Mouse (Mus musculus) layer of hippocampus, postnatal 25 days (tissue): Measurements from ENCODE around the gene Slco1a5. TPM values are rescaled to one million over a fixed set of nuclear protein-coding genes. Genes with fewer than 3 reads are reported as not detected.
"Not testable (repeated sequence)": the region's sequence is repeated elsewhere in the genome, so short reads cannot be mapped to it uniquely, and the experiment has no call there.

Experiments
- DNase-seq, 2 experiments: peaks; one replicate each; pipeline ENCODE4 v3.0.0; 2022; ENCODE audit warnings: mixed read lengths in 2 of 2, low spot score in 1 of 2; ENCODE audit errors: extremely low spot score in 1 of 2
- total RNA-seq, 2 experiments: library from RNA; stranded (reverse); gene quantifications; 2 replicates each; pipeline ENCODE4 v1.2.3; 2021

Slco1a5 gene
- total RNA-seq, 2 experiments from 2014 or later = not detected

GRCm38 (mm10) chr6:142305076-142305475 lies 17.7 kb downstream of the Slco1a5 start:
- no peak for DNase-seq

GRCm38 (mm10) chr6:142298098-142298497 lies 24.7 kb downstream of the Slco1a5 start, which contains the start of gene Iapp:
TSS of gene Iapp (plus strand) at chr6:142298423.
- DNase-seq = no peak

GRCm38 (mm10) chr6:142289413-142290118 lies 33.2 kb downstream of the Slco1a5 start:
- no peak for DNase-seq

GRCm38 (mm10) chr6:142275721-142276442 lies 46.9 kb downstream of the Slco1a5 start:
- no peak for DNase-seq

- DNase-seq = not testable (repeated sequence)
These were observed 72.0 kb downstream of the Slco1a5 start for GRCm38 (mm10) chr6:142250738-142251307.

- DNase-seq = no peak
These were observed 77.7 kb downstream of the Slco1a5 start for GRCm38 (mm10) chr6:142245065-142245464.

- DNase-seq = no peak
These were observed 83.3 kb downstream of the Slco1a5 start for GRCm38 (mm10) chr6:142239468-142239867.

- no peak for DNase-seq
These were observed 102.6 kb downstream of the Slco1a5 start for GRCm38 (mm10) chr6:142220138-142220537.

- no peak for DNase-seq
These were observed 111.0 kb downstream of the Slco1a5 start for GRCm38 (mm10) chr6:142211821-142212220.

GRCm38 (mm10) chr6:142209749-142210148 lies 113.0 kb downstream of the Slco1a5 start:
- no peak for DNase-seq

- DNase-seq = no peak
These were observed 114.4 kb downstream of the Slco1a5 start, which contains the start of gene Slco1a6 for GRCm38 (mm10) chr6:142208421-142208820. TSS of gene Slco1a6 (minus strand) at chr6:142208521.

- no peak for DNase-seq
These were observed 122.3 kb downstream of the Slco1a5 start for GRCm38 (mm10) chr6:142200524-142200923.

GRCm38 (mm10) chr6:142194245-142194644 lies 128.5 kb downstream of the Slco1a5 start:
- no peak for DNase-seq

- no peak for DNase-seq
These were observed 130.8 kb downstream of the Slco1a5 start for GRCm38 (mm10) chr6:142191962-142192361.

- DNase-seq = no peak
These were observed 135.4 kb downstream of the Slco1a5 start for GRCm38 (mm10) chr6:142187426-142187825.

GRCm38 (mm10) chr6:142185868-142186415 lies 136.8 kb downstream of the Slco1a5 start:
- no peak for DNase-seq

Other genes starting within 250 kb of the Slco1a5 start
- gene Slco1a6, start 114.5 kb downstream of the Slco1a5 start, total RNA-seq = 1 to 10 TPM in 1 of 2 experiments, under 1 TPM in 1; 0.69 to 1.2 TPM
- gene Iapp, start 24.6 kb downstream of the Slco1a5 start, total RNA-seq = not detected
- gene Pyroxd1, start 22.7 kb upstream of the Slco1a5 start, total RNA-seq = 10 to 100 TPM; 12.9 to 15.4 TPM
- gene Recql, start 64.1 kb upstream of the Slco1a5 start, total RNA-seq = 10 to 100 TPM; 19.9 to 27.6 TPM
- 10 to 100 TPM; 29.4 to 31.6 TPM for gene Golt1b, start 64.2 kb upstream of the Slco1a5 start, total RNA-seq
- 1 to 10 TPM in 1 of 2 experiments, under 1 TPM in 1; 0.77 to 1.6 TPM for gene Spx, start 90.5 kb upstream of the Slco1a5 start, total RNA-seq
- gene Gys2, start 150.1 kb upstream of the Slco1a5 start, total RNA-seq = under 1 TPM; 0.22 to 0.31 TPM
- gene Ldhb, start 185.0 kb upstream of the Slco1a5 start, total RNA-seq = 100 to 1,000 TPM; 502 to 563 TPM
- gene Kcnj8, start 248.6 kb upstream of the Slco1a5 start, total RNA-seq = 1 to 10 TPM; 1.5 to 1.6 TPM